Mouse (Mus musculus): Measurements from ENCODE around the gene Raver2.

DNA sequence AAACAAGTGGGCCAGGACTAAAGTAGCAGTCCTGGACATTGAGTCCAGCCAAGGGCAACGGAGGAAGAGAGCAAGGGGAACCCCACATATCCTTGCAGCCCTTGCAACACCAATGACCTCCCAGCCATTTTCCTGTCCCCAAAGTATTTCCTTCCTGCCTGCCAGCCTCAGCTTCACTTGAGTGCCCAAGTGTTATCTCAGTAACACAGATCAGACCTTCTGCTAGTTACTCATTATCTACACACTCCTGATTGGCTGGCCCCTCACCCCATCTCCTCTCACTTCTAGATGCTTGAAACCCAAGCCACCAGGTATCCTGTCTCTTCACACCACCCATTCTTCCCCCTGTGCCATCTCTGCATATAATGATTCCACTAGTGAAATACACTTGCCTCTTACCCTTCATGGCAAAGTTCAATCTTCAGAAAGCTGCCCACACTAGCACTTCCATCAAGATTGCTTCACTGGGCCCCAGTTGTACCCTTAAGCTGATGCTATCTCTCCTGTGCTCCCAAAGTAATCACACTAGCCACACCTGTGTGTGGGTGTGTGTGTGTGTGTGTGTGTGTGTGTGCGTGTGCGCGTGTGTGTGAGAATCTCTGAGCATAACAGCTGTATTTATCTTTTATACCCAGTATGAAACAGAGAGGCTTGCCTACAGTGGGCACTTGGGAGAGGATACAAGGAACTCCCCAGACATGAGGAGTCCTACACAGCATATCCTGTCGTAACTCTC lies 123.6 kb downstream of the Raver2 start:
- TF ChIP-seq EP300 (optimal IDR thresholded peaks at IDR 0.05) (no peak), CTCF (IDR thresholded peaks at IDR 0.05; ENCODE audit: low read depth) (no peak)

Data from stomach, postnatal 0 days (tissue).